Mouse (Mus musculus) CH12.LX (cell line): ENCODE measurements around the gene Col16a1. TPM values are rescaled to one million over a fixed set of nuclear protein-coding genes. Genes with fewer than 3 reads are reported as not detected.

Source experiments
- DNase-seq: peaks from one replicate; pipeline ENCODE4 v3.0.0-alpha.2; 2013; ENCODE audit errors: extremely low read depth
- H3K27ac ChIP-seq: 2 replicates; pipeline ENCODE4 v1.5.1; 2012; ENCODE audit warnings: low read depth, mild to moderate bottlenecking, control low read depth, moderate library complexity; ENCODE audit not compliant: insufficient read depth
- H3K27me3 ChIP-seq: replicated peaks from 2 replicates; pipeline ENCODE3; 2012; ENCODE audit warnings: inconsistent platforms
- H3K36me3 ChIP-seq, 2 experiments: replicated peaks in 1 of 2; 2 replicates each; pipeline versions ENCODE3 to v1.6.1; 2012; ENCODE audit warnings: inconsistent platforms in 1 of 2, low read length in 1 of 2, mild to moderate bottlenecking in 1 of 2, mixed read lengths in 1 of 2, moderate library complexity in 1 of 2; ENCODE audit not compliant: control insufficient read depth in 1 of 2, insufficient read depth in 1 of 2
- H3K4me1 ChIP-seq, 2 experiments: 2 replicates each; pipeline ENCODE4 v1.6.1; 2012; ENCODE audit warnings: inconsistent platforms in 1 of 2, moderate library complexity in 1 of 2; ENCODE audit not compliant: insufficient read depth in 2 of 2, control insufficient read depth in 1 of 2
- H3K4me2 ChIP-seq: 2 replicates; pipeline ENCODE4 v1.6.1; 2012; ENCODE audit warnings: low read depth, mild to moderate bottlenecking, control low read depth; ENCODE audit not compliant: poor library complexity, insufficient read depth, severe bottlenecking
- H3K4me3 ChIP-seq, 3 experiments: fragments of 150-350 bp in 1 of 3; sonication (generic) in 1 of 3; replicated peaks in 1 of 3; 2 replicates each; pipeline versions ENCODE3 to v1.5.1; 2011 to 2012; ENCODE audit warnings: low read depth in 2 of 3, low read length in 2 of 3, mild to moderate bottlenecking in 2 of 3, moderate library complexity in 2 of 3, control low read depth in 1 of 3, improper control_type of control experiment in 1 of 3, inconsistent platforms in 1 of 3, mixed read lengths in 1 of 3; ENCODE audit not compliant: poor library complexity in 1 of 3
- H3K79me2 ChIP-seq: replicated peaks from 2 replicates; pipeline ENCODE4 v1.6.1; 2012; ENCODE audit warnings: mild to moderate bottlenecking, moderate library complexity; ENCODE audit not compliant: control insufficient read depth, poor library complexity, insufficient read depth, severe bottlenecking; ENCODE audit errors: extremely low read depth
- H3K9ac ChIP-seq: 2 replicates; pipeline ENCODE4 v1.6.1; 2012; ENCODE audit warnings: low read depth, mild to moderate bottlenecking, control low read depth, moderate library complexity; ENCODE audit not compliant: insufficient read depth
- H3K9me3 ChIP-seq: replicated peaks from 2 replicates; pipeline ENCODE3; 2012; ENCODE audit warnings: low read length, inconsistent platforms, mixed read lengths
- CHD1 ChIP-seq: IDR thresholded peaks from 2 replicates; pipeline ENCODE4 v1.6.1; 2012; ENCODE audit warnings: low read depth, low read length, improper control_type of control experiment, inconsistent platforms
- CHD2 ChIP-seq: IDR thresholded peaks from 2 replicates; pipeline ENCODE4 v1.6.1; 2011; ENCODE audit warnings: low read length, improper control_type of control experiment
- CTCF ChIP-seq, 2 experiments: IDR thresholded peaks in 1 of 2; conservative IDR thresholded peaks in 1 of 2; 2 replicates each; pipeline ENCODE4 v1.5.1; 2011 to 2012; ENCODE audit warnings: low read depth in 2 of 2, low read length in 2 of 2, improper control_type of control experiment in 1 of 2, inconsistent platforms in 1 of 2, mild to moderate bottlenecking in 1 of 2, moderate library complexity in 1 of 2
- E2F4 ChIP-seq: IDR thresholded peaks from 2 replicates; pipeline ENCODE4 v1.6.1; 2011; ENCODE audit warnings: low read depth, low read length, improper control_type of control experiment; ENCODE audit not compliant: insufficient replicate concordance
- ELF1 ChIP-seq: IDR thresholded peaks from 2 replicates; pipeline ENCODE4 v1.6.1; 2014; ENCODE audit warnings: low read depth, mild to moderate bottlenecking, inconsistent platforms, low read length, improper control_type of control experiment
- EP300 ChIP-seq: IDR thresholded peaks from 2 replicates; pipeline ENCODE4 v1.6.1; 2011; ENCODE audit warnings: low read length, improper control_type of control experiment
- ETS1 ChIP-seq: conservative IDR thresholded peaks from 2 replicates; pipeline ENCODE4 v1.6.1; 2012; ENCODE audit warnings: low read depth, mild to moderate bottlenecking, inconsistent platforms, low read length, improper control_type of control experiment, moderate library complexity
- HCFC1 ChIP-seq: IDR thresholded peaks from 2 replicates; pipeline ENCODE4 v1.6.1; 2012; ENCODE audit warnings: low read depth, mild to moderate bottlenecking, inconsistent platforms, low read length, improper control_type of control experiment
- JUN ChIP-seq: IDR thresholded peaks from 2 replicates; pipeline ENCODE4 v1.6.1; 2011; ENCODE audit warnings: low read depth, mild to moderate bottlenecking, low read length, improper control_type of control experiment, moderate library complexity; ENCODE audit not compliant: insufficient read depth
- JUND ChIP-seq: conservative IDR thresholded peaks from 2 replicates; pipeline ENCODE4 v1.6.1; 2011; ENCODE audit warnings: low read depth, low read length, improper control_type of control experiment
- MAFK ChIP-seq: IDR thresholded peaks from 2 replicates; pipeline ENCODE4 v1.6.1; 2011; ENCODE audit warnings: low read length, improper control_type of control experiment; ENCODE audit not compliant: insufficient replicate concordance
- MAX ChIP-seq: IDR thresholded peaks from 2 replicates; pipeline ENCODE4 v1.6.1; 2011; ENCODE audit warnings: low read length, improper control_type of control experiment
- MAZ ChIP-seq: IDR thresholded peaks from 2 replicates; pipeline ENCODE4 v1.6.1; 2012; ENCODE audit warnings: low read depth, mild to moderate bottlenecking, inconsistent platforms, low read length, improper control_type of control experiment, moderate library complexity
- MEF2A ChIP-seq: IDR thresholded peaks from 2 replicates; pipeline ENCODE4 v1.6.1; 2014; ENCODE audit warnings: low read depth, mild to moderate bottlenecking, inconsistent platforms, low read length, improper control_type of control experiment, borderline replicate concordance
- MXI1 ChIP-seq: IDR thresholded peaks from 2 replicates; pipeline ENCODE4 v1.6.1; 2011; ENCODE audit warnings: mild to moderate bottlenecking, low read depth, low read length, improper control_type of control experiment
- MYC ChIP-seq: IDR thresholded peaks from 2 replicates; pipeline ENCODE4 v1.6.1; 2011; ENCODE audit warnings: low read depth, mild to moderate bottlenecking, improper control_type of control experiment, low read length
- NELFE ChIP-seq: IDR thresholded peaks from 2 replicates; pipeline ENCODE4 v1.6.1; 2011; ENCODE audit warnings: low read depth, low read length, improper control_type of control experiment
- NRF1 ChIP-seq: IDR thresholded peaks from 2 replicates; pipeline ENCODE4 v1.6.1; 2014; ENCODE audit warnings: low read depth, mild to moderate bottlenecking, inconsistent platforms, low read length, improper control_type of control experiment, moderate library complexity
- PAX5 ChIP-seq: IDR thresholded peaks from 2 replicates; pipeline ENCODE4 v1.6.1; 2012; ENCODE audit warnings: low read length, inconsistent platforms, mixed read lengths
- POLR2A ChIP-seq: IDR thresholded peaks from 2 replicates; pipeline ENCODE4 v1.6.1; 2011; ENCODE audit warnings: low read depth, mild to moderate bottlenecking, improper control_type of control experiment, low read length
- RAD21 ChIP-seq: IDR thresholded peaks from 2 replicates; pipeline ENCODE4 v1.6.1; 2011; ENCODE audit warnings: low read depth, mild to moderate bottlenecking, low read length, improper control_type of control experiment, moderate library complexity
- RCOR1 ChIP-seq: conservative IDR thresholded peaks from 2 replicates; pipeline ENCODE4 v1.6.1; 2012; ENCODE audit warnings: low read depth, mild to moderate bottlenecking, inconsistent platforms, low read length, improper control_type of control experiment
- SIN3A ChIP-seq: IDR thresholded peaks from 2 replicates; pipeline ENCODE4 v1.6.1; 2012; ENCODE audit warnings: low read length, improper control_type of control experiment, inconsistent platforms
- SMC3 ChIP-seq: IDR thresholded peaks from 2 replicates; pipeline ENCODE4 v1.6.1; 2011; ENCODE audit warnings: low read depth, low read length, improper control_type of control experiment
- TCF12 ChIP-seq: IDR thresholded peaks from 2 replicates; pipeline ENCODE4 v1.6.1; 2014; ENCODE audit warnings: low read depth, mild to moderate bottlenecking, inconsistent platforms, low read length, improper control_type of control experiment
- UBTF ChIP-seq: IDR thresholded peaks from 2 replicates; pipeline ENCODE4 v1.6.1; 2012; ENCODE audit warnings: low read depth, mild to moderate bottlenecking, inconsistent platforms, low read length, improper control_type of control experiment, moderate library complexity
- USF1 ChIP-seq: IDR thresholded peaks from 2 replicates; pipeline ENCODE4 v1.6.1; 2014; ENCODE audit warnings: low read depth, mild to moderate bottlenecking, inconsistent platforms, low read length, improper control_type of control experiment
- USF2 ChIP-seq: conservative IDR thresholded peaks from 2 replicates; pipeline ENCODE4 v1.6.1; 2011; ENCODE audit warnings: low read depth, low read length, improper control_type of control experiment
- ZC3H11A ChIP-seq: IDR thresholded peaks from 2 replicates; pipeline ENCODE4 v1.6.1; 2012; ENCODE audit warnings: low read depth, mild to moderate bottlenecking, inconsistent platforms, low read length, improper control_type of control experiment
- ZKSCAN1 ChIP-seq: IDR thresholded peaks from 2 replicates; pipeline ENCODE4 v1.6.1; 2012; ENCODE audit warnings: low read depth, inconsistent platforms, low read length, improper control_type of control experiment, borderline replicate concordance
- ZNF384 ChIP-seq: IDR thresholded peaks from 2 replicates; pipeline ENCODE4 v1.6.1; 2012; ENCODE audit warnings: low read depth, low read length, improper control_type of control experiment, inconsistent platforms
- dilution Hi-C: fragments of 300-500 bp; cut with MboI; formaldehyde crosslinking; loops from 2 replicates; pipeline ENCODE4 v1.14.3; 2020; ENCODE audit warnings: low sequenced_read_pairs; ENCODE audit not compliant: extremely low pct_unique_long_range_greater_than_20kb, extremely low pct_ligation_motif_present
- in situ Hi-C: fragments of 300-500 bp; cut with MboI; formaldehyde crosslinking; loops from 3 replicates; pipeline ENCODE4 v1.14.3; 2019; ENCODE audit warnings: low sequenced_read_pairs, low pct_ligation_motif_present, low pct_unique_long_range_greater_than_20kb, mixed read lengths
- polyA plus RNA-seq: library from polyadenylated mRNA; unstranded; fragments of >175 nt; gene quantifications from 2 replicates; pipeline ENCODE4 v1.2.1, GENCODE M21; 2012; ENCODE audit warnings: low read depth; ENCODE audit not compliant: insufficient read length
- total RNA-seq, 2 experiments: library from RNA; depleted of rRNA; stranded (reverse); fragments of 300-350 nt in 1 of 2; fragments of >200 nt in 1 of 2; gene quantifications; 2 replicates each; pipeline ENCODE4 v1.2.3; 2012 to 2014

Gene Col16a1
- total and polyA plus RNA-seq, 3 experiments, result not detected

DNA sequence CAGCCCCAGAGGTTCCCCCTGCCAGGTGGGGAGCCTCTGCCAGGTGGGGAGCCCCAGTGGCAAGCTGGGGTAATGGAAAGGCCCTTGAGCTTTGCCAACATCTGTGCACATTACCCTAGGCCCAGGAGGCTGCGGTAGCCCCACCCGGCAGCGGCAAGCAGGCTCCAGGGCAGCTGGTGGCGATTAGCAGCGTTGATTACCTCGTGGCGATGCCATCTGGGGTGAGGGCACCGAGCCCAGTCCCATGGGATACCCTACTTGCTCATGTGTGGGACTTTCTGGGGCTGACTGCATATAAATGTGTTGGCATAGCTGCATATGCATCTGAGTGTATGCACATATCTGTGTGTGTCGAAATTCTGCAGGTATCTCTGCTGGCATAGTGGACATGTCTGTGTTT, 3.4 kb upstream of the Col16a1 start:
- no peak overlapping the region for H3K9ac ChIP-seq
- H3K9me3 ChIP-seq, result no peaks in the 10 kb centered on the region
- no peak overlapping the region for H3K27ac ChIP-seq
- H3K36me3 ChIP-seq, result no peaks in the 10 kb centered on the region
- dilution Hi-C loops, result no loop called here
- no peak overlapping the region for H3K4me2 ChIP-seq
- DNase-seq, result no peak
- H3K79me2 ChIP-seq, result no peaks in the 10 kb centered on the region
- no peak overlapping the region for H3K4me3 ChIP-seq
- peaks cover 54% of the 10 kb centered on the region for H3K27me3 ChIP-seq
- peaks cover 11 to 26% of the 10 kb centered on the region in 2 experiments for H3K4me1 ChIP-seq
- in situ Hi-C loops, result no loop called here
- no peak for TF ChIP-seq MYC
- no peak for TF ChIP-seq POLR2A
- no peak for TF ChIP-seq HCFC1
- TF ChIP-seq MAFK, result no peak
- TF ChIP-seq PAX5, result no peak
- TF ChIP-seq MAZ, result no peak
- no peak for TF ChIP-seq SMC3
- TF ChIP-seq UBTF, result no peak
- no peak for TF ChIP-seq ELF1
- no peak for TF ChIP-seq SIN3A
- no peak for TF ChIP-seq CTCF (conservative IDR thresholded peaks at IDR 0.05 in 1 of 2, IDR thresholded peaks at IDR 0.05 in 1 of 2; ENCODE audit: low read depth in 2 of 2, low read length in 2 of 2)
- TF ChIP-seq RCOR1, result no peak
- no peak for TF ChIP-seq ZC3H11A
- TF ChIP-seq NRF1, result no peak
- no peak for TF ChIP-seq ETS1
- no peak for TF ChIP-seq CHD2
- TF ChIP-seq MXI1, result no peak
- no peak for TF ChIP-seq TCF12

DNA sequence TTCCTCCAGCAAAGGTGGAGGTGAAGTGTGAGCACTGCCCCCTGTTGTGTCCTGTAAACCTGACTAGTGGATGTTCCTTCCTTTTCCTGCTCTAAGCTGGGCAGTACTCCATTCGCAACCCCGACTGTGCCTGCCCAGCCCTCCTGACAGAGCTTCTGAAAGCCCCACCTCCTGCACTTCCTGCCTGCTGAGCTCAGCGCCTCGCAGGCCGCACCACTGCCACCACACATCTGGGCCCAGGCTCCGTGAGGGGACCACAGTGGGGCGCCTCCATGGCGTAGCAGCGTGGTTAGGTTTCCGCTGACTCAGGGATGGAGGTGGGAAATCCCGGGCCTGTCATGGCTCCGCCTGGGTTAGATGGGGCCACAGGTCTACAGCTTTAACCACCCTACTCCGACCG, 2.0 kb upstream of the Col16a1 start:
- Histone ChIP-seq H3K79me2 (no peaks in the 10 kb centered on the region), H3K9ac (peak overlapping the region; percentile 3; the same call in 1 of the 2 replicates), H3K4me3 (no peak overlapping the region), H3K27me3 (peaks cover 55% of the 10 kb centered on the region), H3K4me1 (peaks cover 11 to 26% of the 10 kb centered on the region in 2 experiments), H3K27ac (no peak overlapping the region), H3K4me2 (no peak overlapping the region), H3K36me3 (no peaks in the 10 kb centered on the region), H3K9me3 (no peaks in the 10 kb centered on the region)
- dilution Hi-C loops (no loop called here), in situ Hi-C loops (no loop called here)
- DNase-seq, result peak; percentile 70
- 0 out of 2 replicates have a peak, but pooled peaks have one; percentile 53 for TF ChIP-seq UBTF
- TF ChIP-seq NRF1, result peak; percentile 6; the same call in 1 of the 2 replicates
- no peak for TF ChIP-seq JUND
- TF ChIP-seq RAD21, result no peak
- TF ChIP-seq MEF2A, result 0 out of 2 replicates have a peak, but pooled peaks have one; percentile 27
- TF ChIP-seq EP300, result no peak
- TF ChIP-seq HCFC1, result no peak; the same call in 1 of the 2 replicates
- TF ChIP-seq MXI1, result no peak
- TF ChIP-seq CHD2, result no peak
- no peak for TF ChIP-seq MAZ
- no peak for TF ChIP-seq JUN
- no peak for TF ChIP-seq SIN3A
- TF ChIP-seq RCOR1, result no peak
- peak; percentile 38 for TF ChIP-seq POLR2A
- TF ChIP-seq USF2, result no peak
- TF ChIP-seq TCF12, result peak; percentile 45; the same call in 1 of the 2 replicates
- TF ChIP-seq E2F4, result no peak
- peak; percentile 62 for TF ChIP-seq MAX
- TF ChIP-seq MAFK, result peak; percentile 93
- no peak for TF ChIP-seq CHD1
- no peak for TF ChIP-seq ZC3H11A
- peak; percentile 73 for TF ChIP-seq ETS1
- TF ChIP-seq ZKSCAN1, result no peak
- peak; percentile 9; the same call in 1 of the 2 replicates for TF ChIP-seq SMC3
- no peak for TF ChIP-seq USF1
- no peak for TF ChIP-seq ZNF384
- TF ChIP-seq NELFE, result no peak
